Mouse (Mus musculus): Measurements from ENCODE around the gene Bicc1. TPM values are rescaled to one million over a fixed set of nuclear protein-coding genes. Genes with fewer than 3 reads are reported as not detected.

Gene Bicc1
- under 1 TPM in 1 of 3 experiments, not detected in 2; 0.27 TPM for polyA plus RNA-seq (2017; shearing (Covaris generic))

DNA sequence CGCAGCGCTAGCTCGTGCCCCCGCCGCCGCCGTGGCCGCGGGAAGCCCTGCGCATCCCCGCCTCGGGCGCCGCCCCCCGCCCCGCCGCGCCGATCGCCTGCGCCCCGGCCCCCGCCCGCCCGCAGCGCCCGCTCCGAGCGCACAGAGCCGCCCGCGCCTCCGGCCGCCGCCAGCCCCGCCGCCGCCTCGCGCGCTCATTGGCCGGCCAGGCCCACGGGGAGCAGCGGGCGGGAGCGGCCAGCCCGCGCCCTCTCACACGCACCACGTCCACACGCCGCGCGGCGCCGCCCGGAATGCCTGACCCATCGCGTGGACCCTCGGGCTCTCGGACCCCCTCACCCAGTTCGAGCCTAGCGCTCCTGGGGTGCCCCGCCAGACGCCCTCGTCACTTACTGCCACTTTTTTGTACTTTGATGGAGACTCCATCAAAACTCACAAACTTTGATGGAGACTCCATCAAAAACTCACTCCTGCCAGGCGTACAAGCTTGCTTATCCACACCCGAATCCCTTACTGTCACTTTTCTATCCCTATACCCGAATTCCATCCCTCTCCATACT is at the start of gene Bicc1:
Gene Bicc1 (minus strand): TSS at position 25 of the 560 bp plus-strand sequence.
- ATAC-seq, result no peak

DNA sequence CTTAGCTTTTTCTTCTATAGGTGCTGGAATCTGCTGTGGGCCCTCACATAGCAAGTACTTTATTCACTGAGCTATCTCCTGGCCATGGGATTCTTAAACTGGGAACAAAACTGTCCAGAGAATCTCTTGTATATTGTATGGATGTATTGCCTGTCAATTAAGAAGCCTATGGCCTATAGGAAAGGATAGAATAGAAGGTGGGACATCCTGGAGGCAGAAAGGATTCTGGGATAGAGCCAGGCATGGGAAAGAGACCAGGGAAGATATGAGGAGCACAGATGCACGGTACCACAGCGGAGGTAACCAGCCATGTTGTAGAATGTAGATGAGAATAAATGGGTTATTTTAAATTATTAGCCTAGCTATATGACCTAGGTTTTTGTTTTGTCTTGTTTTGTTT is 42.0 kb upstream of the Bicc1 start:
- no peak for ATAC-seq

DNA sequence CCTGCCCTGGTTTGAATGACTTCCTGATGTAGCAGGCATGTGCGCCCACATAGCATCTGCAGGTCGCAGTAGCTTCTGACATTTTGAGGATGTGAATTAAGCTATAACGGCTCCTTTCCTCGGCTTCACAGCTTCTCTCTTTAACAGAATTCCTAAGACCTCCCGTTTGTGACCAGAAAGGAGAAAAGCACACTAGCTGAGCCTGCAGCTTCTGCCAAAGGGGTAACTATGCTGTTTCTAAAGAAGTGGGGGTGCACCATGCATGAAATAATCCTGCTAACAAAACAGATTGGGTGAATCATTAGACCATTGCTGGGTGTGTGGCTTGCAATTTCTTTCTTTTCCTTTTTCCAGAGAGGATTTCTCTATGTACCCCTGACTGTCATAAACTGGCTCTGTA is 41.5 kb upstream of the Bicc1 start:
- ATAC-seq, result no peak

DNA sequence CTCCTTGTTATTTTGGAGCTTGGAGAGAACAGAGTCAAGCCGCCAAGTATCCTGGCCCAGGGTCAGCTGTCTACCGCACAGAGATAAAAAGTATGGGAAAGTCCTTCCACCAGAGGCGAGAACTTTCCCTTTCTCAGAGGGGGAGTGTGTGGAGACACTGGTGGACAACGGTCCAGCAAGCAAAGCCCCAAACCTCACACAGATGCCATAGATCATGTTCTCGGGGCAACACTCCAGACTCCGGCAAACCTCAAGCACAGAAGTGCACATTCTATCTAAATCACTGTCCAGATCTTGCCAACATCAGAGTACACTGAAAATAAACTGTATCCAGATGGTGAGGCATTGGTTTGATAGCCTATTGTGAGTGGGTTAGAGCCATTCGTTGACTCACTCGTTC is 39.2 kb upstream of the Bicc1 start:
- ATAC-seq, result no peak

DNA sequence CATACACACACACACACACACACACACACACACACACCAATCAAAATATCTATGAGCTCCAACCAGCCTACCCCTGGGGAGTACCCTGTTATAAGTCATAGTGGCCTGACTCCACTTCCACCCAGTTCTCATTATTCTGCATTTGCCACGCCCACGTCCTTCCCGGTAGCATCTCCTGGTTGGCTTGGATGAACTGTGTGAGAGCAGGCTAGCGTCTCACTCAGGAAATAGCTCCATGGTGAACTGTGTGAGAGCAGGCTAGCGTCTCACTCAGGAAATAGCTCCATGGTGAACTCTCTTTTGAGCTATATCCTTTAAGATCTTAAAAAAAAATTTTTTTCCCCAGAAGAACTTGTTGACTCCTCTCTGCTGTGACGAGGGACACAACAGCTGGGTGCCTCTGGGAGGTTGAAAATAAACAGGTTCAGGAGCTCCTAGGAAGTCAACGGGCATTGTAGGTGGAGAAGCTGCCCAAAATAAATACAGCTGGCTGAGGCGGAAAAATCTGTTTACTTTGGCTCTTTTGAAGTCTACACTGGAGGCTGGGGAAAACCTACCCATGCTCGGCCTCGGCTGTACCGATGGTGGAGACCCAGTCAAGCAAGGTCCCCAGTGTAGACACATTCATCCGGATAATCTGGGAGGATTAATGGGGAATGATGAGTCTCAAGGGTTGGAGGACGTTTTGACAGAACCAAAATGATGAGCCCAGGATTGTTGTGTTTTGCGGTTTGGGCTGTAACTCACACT is 37.7 kb upstream of the Bicc1 start:
- no peak for ATAC-seq

DNA sequence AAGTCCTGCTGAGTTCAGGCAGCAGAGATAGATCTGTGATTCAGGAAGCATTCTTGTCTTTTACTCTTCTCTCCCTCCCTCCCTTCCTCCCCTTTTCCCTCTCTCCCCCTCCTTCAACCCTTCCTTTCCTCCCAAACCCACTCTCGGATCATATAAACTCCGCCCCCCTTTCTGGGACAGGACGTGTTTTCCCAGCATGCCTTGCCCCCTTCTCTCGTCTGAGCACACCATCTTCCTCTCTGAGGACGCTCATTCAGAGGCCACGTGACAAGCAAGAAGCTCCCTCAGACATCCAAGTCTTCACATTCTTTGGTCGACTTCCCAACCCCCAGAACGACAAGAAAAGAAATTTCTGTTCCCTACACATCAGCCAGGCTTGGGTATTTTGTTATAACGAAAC is 36.0 kb upstream of the Bicc1 start:
- ATAC-seq, result no peak

DNA sequence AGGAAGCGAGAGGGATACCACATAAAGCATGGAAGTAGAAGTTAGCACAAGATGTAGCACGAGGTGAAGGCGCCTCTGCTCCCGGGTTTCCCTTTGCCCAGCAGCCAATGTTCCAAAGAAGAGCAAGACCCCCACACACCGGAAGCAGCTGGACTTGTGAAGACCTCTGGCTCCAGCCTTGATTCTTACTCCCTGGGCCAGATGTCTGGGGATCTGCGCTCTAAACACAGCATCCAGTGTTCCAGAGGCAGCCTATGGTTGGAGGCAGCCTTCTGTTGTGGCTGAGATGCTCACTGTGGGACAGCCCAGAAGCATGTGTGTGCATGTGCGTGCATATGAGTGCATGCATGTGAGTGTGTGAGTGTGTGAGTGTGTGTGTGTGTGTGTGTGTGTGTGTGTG is 35.2 kb upstream of the Bicc1 start:
- no peak for ATAC-seq

DNA sequence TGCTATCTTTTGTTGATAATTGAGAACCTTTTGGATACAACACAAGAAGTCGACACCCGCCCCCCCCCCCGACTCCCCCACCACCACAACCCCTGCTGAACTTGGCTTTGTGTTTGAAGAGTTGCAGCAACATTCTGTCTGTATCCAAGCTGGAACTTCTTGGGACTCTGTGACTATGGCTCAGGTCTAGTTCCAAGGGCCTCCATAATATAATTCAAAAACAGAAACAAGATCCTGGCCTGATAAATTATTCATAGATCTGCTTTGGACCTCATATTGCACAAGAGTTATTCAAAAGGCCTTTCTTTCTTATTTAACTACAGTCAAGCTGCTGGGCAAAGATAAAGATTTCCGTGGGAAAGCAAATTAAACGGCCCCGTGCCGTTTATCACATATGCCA is 33.8 kb upstream of the Bicc1 start:
- no peak for ATAC-seq

DNA sequence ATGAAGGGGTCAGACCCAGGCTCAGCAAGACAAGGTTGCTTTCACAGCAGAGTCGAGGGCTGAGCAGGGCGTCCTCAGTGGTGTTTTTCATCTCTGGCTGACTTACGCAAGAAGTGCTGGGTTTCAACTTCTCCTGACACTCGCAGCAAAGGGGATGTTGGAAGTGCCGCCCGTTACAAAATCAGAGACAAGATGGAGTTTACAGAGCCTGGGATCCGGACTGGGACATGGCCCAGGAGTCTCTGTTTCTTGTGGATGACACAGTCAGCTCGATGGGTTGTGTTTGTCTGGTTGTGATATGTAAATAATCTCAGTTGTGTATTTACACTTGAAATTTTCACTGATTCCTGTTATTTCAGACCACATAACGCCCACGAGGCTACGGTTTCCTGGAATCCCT is 33.4 kb upstream of the Bicc1 start:
- no peak for ATAC-seq

DNA sequence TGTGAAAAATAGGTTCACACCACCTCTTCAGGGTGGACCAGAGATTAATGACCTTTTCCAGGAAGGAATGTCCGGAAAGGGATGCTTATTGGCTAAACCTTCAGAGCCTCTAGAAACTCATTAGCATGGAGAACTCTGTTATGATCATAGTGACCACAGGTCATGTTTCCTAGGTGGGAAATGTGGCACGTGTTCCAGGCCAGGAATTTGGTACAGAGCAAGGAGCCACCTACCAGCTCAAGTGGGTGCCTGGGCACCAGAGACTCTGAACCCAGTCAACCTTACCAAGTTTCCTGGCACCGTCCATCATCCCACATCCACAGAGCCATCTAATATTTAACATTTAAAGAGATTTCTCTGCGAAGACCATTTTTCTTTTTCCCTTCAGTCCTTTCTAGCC is 29.2 kb upstream of the Bicc1 start:
- ATAC-seq, result no peak

DNA sequence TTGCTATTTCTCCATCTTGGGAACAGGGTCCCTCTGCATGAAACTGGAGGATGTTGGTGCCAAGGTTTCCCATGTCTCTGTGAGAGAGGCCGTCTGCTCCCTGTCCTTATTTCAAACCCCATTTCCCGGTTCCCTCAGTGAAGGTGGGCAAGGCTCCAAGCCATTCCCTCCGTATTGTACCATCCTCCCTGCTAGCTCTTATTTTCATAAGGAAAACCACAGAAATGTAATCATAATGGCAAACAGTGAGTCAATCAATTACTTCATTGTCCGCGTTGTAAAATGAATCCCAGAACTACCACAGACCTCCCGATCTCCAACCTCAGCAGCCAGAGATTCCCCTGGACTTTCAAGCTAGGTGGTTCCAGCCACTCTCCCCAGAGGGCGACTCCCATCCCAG is 25.6 kb upstream of the Bicc1 start:
- ATAC-seq, result no peak

DNA sequence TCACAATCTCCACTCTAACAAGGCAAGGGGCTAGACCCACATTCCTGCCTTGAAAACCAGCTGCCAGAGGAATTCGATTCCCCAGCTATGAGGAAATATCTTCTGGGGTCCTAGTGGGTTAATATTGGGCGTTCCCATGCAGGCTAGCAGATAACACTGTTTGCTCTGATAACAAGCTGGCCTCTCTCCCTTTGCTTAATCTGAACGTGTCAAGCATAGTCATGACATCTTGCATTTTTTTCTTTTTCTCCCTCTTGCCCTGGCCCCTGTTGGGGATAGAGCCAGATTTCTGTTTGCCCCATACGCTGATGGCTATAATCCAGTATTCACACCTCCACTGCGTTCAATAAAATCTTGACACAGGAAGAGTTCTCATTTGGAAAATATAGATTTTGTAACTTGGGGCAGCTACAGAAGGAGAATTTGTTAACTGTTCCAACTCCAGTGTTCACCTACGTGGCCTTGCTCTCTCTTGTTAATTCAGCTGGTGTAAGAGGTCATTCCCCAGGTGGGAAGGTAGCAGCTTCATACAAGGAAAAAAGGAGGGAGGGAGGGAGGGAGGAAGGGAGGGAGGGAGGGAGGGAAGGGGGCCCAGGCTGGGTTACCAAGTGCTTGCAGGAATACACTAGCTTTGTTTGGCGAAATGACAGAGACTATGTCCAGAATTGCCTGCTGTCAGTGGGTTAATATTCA is 24.0 kb upstream of the Bicc1 start:
- no peak for ATAC-seq

DNA sequence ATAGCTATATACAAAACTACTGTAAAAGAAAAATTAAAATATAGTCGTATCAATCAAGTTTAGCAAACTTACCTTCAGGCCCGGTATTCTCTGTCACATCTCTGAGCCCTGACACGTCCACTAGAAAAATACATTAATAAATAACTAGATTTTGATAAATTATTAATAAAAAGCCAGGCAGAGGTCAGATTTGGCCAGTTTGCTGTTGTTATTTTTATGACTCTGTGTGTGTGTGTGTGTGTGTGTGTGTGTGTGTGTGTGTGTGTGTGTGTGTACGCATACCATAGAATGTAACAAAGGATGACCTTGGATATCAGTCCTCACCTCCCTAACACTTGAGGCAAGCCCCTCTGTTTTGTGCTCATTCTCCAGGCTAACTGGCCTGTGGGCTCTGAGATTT is 22.4 kb upstream of the Bicc1 start:
- no peak for ATAC-seq

DNA sequence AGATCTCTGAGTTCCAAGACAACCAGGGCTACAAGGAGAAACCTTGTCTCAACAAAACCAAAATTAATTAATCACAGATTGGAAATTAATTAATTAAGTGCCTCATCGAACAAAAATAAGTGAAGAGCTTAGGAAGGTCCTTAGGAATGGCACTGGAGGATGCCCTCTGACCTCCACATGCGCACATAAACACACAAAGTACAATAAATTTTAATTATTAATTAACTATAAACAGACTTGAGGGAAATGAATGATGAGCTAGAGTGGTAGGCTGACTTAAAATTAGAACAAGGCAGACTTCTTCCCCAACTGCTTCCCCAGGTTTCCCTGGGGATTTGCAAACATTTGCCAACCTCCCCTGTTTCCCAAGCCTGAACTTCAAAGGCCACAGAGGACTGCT is 21.6 kb upstream of the Bicc1 start:
- no peak for ATAC-seq

DNA sequence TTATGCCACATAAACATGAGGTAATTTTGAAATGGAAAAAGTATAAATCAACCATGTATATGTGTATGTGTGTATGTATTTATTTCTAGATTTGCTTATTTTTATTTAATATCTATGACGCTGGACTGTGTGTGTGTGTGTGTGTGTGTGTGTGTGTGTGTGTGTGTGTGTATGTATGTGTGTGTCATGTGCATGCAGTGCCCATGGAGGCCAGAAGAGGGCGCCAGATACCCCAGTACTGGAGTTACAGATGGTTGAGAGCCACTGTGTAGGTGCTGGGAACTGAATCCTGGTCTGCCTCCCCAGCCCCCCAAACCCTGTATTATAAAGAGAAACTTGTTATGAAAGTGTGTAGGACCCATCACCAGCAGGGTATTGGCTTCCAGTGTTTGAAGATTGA is 20.6 kb upstream of the Bicc1 start:
- no peak for ATAC-seq

DNA sequence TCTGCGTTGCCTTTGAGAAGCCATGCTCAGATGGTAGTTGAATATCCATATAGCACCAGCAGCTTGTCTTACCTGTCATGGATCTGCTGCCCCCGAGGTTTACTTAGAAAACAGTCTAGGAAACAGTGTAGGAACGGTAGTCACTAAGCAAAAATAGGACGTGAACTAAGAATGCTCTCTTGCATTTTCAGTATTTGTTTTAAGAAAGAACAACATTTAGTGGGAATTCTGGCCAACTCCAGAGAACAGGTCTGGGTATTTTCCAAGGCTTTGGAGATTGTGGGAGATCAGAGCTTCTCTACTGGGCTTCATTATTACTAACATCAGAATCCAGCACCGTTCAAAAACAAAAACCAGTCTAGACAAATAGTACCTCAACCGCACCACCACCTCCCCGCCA is 17.7 kb upstream of the Bicc1 start:
- ATAC-seq, result no peak

DNA sequence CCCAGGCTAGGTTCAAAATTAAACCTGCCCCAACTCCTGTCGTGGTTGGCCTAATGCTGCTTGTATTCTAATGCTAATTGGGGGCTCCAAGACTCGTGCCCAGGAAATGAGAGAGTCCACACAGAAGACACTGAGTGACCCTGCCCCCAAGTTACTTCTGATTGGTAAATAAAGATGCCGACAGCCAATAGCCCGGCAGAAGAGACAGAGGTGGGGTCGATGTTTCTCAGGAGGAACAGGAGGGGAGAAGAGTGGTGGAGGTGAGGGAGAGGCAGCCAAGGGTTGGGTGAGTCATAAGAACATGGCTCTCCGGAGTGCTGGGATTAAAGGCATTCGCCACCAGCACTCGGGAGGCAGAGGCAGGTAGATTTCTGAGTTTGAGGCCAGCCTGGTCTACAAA is 16.8 kb upstream of the Bicc1 start:
- no peak for ATAC-seq

DNA sequence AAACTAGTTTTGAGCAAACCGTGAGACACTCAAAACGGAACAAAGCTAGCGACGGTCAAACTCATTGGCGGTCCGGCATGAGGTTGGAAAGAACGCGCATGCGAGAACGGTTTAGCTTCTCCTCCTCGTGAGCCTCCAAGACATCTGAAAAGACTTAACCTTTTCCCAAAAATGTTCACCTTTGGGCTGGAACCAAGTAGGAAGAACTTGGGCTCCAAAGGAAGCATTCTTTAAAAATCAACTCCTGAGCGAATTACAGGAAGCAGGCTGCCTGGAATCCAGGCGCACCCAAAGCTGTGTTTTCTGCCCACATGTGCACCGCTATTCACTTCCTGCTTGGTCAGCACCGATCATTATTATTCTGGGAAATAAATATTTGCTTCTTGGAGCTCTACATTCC is 15.8 kb upstream of the Bicc1 start:
- ATAC-seq, result no peak

DNA sequence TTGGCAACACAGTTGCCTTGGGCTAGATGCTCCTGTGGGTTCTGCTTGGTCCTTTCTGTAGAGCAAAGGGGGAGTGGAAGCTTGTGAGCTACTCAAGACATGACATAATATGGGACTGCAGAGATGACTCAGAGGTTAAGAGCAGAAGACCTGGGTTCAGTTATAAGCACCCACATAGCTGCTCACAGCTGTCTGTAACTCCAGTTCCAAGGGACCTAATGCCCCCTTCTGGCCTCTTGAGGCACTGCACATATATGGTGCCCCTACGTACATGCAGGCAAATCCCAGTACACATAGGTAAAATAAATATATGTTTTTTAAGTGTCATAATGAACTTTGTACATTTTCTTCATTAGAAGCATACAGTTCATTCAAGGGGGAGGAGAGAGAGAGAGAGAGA is 11.9 kb upstream of the Bicc1 start:
- ATAC-seq, result no peak

DNA sequence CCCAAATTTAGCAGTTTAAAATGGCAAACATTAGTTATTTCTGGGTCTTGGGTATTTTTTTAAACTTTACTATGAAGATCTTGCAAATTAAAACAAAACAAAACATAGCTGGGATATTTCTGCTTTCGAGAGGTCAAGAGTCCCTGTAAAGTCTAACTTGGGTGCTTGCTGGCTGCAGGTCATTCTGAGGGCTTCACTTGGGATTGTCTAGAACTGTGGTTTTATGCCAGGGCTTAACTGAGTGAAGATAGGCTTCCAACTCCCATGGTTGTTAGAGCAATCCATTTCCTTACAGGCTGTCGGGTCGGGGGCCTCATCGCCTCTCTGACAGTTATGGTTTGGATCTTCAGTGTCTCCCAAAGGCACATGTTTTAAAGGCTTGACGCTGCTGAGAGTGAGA is 11.3 kb upstream of the Bicc1 start:
- no peak for ATAC-seq

DNA sequence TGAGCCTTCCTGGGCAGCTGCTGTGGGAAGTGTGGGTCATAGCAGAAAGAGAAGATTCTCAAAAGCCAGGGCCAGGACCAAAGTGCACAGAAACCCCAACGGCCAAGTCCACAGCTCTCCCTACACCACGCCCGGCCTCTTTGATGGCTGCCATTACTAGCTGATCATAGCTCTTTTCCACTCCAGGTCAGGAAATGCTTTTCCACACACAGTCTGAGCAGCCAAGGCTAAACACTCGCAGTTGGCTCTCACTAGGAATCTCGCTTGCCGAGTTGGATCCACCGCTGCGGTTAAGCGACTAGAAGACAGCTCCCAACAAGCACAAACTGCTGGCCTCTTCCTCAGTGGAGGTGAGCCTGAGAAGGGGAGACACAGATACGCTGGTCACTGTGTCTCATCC is 10.3 kb upstream of the Bicc1 start:
- ATAC-seq, result no peak

DNA sequence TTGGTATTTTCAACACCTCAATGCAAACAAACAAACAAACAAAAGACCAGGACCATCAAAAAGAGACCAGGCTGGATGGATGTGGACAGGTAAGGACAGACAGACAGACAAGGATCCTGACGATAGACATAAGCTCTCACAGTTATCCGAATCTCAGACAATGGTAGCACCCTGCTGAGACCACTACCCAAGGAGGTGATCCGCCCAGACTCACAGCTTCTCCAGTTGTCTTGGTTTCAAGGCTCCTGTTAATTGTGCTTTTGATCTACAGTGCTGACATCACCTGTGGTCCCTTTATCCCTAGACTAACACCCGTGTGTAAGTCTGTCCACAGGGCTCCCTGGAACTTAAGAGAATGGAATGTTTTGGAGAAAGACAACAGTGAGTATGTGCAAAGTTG is 9.7 kb upstream of the Bicc1 start:
- no peak for ATAC-seq

DNA sequence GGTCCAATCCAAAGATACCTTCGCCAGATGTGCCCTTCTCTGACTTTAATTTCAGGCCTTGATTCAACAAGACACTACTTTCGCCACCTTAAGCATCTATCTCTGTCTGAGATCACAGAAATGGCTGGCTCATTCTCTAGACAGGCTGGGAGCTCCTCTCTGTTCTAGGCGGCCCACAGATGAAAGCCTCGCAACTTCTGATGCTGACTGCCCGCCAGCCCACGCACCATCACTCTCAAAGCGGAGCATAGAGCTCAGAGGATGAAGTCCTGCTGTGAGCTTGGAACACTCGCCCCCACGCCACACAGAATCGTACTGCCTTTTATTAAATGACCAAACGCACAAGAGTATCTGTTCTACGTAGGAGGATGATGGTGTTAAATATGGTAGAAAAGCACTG is 949 bp upstream of the Bicc1 start:
- ATAC-seq, result no peak

DNA sequence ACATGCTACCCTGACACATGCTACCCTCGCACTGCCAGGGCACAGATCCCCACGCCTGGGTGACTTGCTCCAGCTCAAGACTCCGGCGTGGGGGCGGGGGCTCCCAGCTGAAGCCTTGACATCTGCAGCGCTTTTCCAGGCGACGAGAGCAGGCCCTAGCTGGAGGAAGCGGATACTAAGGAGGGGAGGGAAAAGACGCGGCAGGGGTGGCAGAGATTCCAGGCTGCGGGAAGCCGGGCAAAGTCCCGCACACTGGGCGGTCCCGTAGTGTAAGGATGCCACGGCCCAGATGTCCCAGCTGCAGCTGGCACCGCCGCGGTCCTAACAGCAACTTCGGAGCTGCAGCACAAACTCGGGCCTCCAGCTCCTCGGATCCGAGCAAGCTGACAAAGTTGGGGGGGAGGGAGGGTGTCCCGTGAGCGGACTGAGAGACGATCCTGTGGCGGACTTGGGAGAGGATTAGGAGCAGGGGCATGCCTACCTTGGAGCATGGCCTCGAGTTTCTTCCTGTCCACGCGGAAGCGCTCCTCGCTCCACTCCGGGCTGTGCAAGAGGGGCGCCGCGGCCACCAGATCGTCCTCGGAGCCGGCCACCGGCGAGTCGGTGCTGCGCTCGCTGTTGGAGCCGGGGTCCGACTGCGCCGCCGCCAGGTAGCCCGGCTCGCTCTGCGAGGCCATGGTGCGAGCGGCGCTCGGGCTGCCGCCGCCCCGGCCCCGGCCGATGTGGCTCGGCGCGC is 392 bp downstream of the Bicc1 start:
- ATAC-seq, result no peak
